Mouse (Mus musculus): ENCODE data around the gene Hs3st5.

DNA sequence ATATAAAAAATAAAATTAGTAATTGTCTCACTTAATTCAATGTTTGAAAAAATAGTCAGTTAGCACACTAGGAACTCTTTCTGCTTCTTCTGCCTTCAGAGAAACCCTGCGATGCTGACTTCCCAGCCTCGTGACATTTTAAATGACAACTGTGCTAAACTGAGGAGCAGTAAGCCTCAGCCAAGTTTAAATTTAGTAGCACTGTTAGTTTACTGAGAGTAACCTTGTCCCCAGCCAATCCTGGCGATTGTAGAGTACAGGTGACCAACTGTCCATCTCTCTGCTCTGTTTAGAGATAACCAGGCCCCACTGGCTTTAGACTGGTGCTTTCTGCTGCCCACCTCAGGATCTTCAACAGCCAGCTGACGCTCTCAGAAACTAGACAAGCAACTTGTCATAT is 121.3 kb downstream of the Hs3st5 start:
- TF ChIP-seq CTCF (IDR thresholded peaks at IDR 0.05; ENCODE audit: low read depth, low read length) (no peak), POLR2A (IDR thresholded peaks at IDR 0.05; ENCODE audit: borderline replicate concordance, low read depth, low read length) (no peak)
